Mouse (Mus musculus): ENCODE measurements around the gene Nfkbid. TPM values are rescaled to one million over a fixed set of nuclear protein-coding genes. Genes with fewer than 3 reads are reported as not detected.

Nfkbid gene
- 0.76 and 1.5 TPM in 2 replicates for polyA plus RNA-seq (2015; fragmentation: Nextera tagmentation; extraction: Ambion mirVana)

DNA sequence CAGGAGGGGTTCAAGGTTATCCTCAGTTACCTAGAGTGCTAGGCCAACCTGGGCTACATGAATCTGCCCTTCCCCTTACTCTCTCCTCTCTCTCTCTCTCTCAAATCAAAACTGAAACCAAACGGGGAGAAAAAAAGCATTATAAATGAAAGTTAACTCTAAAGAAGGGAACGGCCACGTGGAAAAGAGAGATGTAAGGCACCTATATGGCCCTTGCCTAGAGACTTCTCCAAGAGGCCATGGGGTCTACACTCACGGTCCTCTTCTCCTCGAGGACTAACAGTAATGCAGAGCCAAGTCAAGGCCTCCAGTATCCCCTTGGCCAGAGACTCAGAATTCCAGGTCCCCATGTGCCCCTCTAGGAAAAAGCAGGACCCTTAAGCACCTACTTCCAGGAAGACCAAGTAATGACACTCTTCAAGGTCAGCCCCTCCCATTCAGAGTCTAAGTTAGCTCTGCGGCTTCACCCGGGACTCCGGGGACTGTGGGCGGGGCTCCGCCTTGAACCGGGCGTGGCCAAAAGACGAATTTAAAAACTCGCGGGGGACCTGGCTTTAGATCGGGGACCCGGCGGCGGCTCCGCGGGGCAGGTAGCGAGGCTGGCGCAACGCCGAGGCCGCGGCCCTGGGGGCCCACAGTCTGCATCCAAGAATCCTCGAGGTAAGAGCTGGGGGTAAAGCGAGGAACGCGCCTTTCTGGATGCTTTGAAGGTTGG, at the start of gene Nfkbid:
Gene Nfkbid (plus strand): TSS at position 558 of the 715 bp plus-strand sequence.
- ATAC-seq (replicated peaks; ENCODE audit: insufficient number of reproducible peaks, insufficient read depth, low FRiP score, low read depth) = peak; percentile 37; the same call in 1 of the 2 replicates
- 9% methylated on average over 31 of the region's 31 CpGs for WGBS
- Histone ChIP-seq H3K27ac (peak within 1 kb of the TSS; percentile 18), H3K4me2 (peak within 1 kb of the TSS; percentile 94), H3K9me3 (replicated peaks) (no peaks in the 10 kb centered on the region), H3K9ac (peak within 1 kb of the TSS; percentile 40), H3K4me3 (peak within 1 kb of the TSS; percentile 62), H3K4me1 (replicated peaks) (peaks cover 18% of the 10 kb centered on the region), H3K27me3 (peaks cover 8% of the 10 kb centered on the region; the same call in 1 of the 2 replicates), H3K36me3 (0 out of 2 replicates have a peak, but pooled peaks cover 4% of the 10 kb centered on the region)

DNA sequence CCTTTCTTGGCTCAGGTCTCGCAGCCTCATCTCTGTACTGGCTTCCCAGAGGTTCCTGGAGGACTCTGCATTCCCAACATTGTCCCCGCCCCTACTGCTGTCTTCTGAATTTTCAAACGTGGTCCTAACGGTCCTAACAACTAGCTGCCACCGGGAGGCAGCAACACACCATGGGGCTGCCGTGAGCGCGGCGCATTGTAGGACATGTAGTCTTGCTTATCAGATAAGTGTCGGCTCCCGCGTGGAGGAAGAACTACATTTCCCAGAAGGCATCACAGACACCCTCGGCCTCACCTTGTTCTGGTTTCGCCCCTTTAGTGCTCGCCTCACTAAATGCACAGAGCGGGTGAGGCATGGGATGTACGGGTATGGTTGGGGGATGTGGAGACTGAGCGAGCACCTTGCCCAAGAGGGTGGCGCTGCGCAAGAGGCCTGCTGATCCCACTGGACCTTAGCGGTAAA, 48.0 kb upstream of the Nfkbid start:
- peak overlapping the region; percentile 80 for H3K4me2 ChIP-seq
- peak overlapping the region; percentile 48; the same call in 1 of the 2 replicates for H3K9ac ChIP-seq
- peak overlapping the region; percentile 56 for H3K4me3 ChIP-seq
- no peaks in the 10 kb centered on the region for H3K9me3 ChIP-seq (replicated peaks)
- ATAC-seq (replicated peaks; ENCODE audit: insufficient number of reproducible peaks, insufficient read depth, low FRiP score, low read depth) = peak; percentile 98
- no peak overlapping the region for H3K27ac ChIP-seq
- WGBS = under 1% methylated on average over 21 of the region's 21 CpGs
- 0 out of 2 replicates have a peak, but pooled peaks cover 3% of the 10 kb centered on the region for H3K4me1 ChIP-seq (replicated peaks)
- H3K27me3 ChIP-seq = no peaks in the 10 kb centered on the region; the same call in 1 of the 2 replicates
- no peaks in the 10 kb centered on the region for H3K36me3 ChIP-seq

DNA sequence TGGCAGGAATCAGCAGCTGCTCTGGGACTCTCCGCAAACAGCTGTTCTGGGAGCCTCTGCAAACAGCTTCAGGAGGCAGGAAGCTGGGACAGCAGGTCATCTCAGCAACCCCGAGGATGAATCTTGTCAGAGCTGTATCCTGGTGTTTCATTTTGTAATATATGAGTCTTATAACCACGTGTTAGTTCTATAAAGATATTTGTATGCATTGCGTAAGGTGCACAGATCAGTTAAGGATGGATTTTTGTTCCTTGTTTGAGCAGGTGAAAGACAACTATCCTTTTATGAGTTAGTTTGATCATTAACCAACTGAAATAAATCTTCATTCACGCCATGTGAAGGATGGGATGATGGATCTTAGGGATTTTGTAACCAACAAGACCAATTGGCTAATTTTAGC, 41.5 kb upstream of the Nfkbid start:
- Histone ChIP-seq H3K9me3 (replicated peaks) (no peaks in the 10 kb centered on the region), H3K4me1 (replicated peaks) (no peaks in the 10 kb centered on the region), H3K27ac (no peak overlapping the region), H3K36me3 (no peaks in the 10 kb centered on the region), H3K9ac (no peak overlapping the region), H3K4me3 (no peak overlapping the region), H3K4me2 (no peak overlapping the region), H3K27me3 (no peaks in the 10 kb centered on the region)
- 51% methylated on average over 5 of the region's 5 CpGs for WGBS
- ATAC-seq (replicated peaks; ENCODE audit: insufficient number of reproducible peaks, insufficient read depth, low FRiP score, low read depth) = no peak

DNA sequence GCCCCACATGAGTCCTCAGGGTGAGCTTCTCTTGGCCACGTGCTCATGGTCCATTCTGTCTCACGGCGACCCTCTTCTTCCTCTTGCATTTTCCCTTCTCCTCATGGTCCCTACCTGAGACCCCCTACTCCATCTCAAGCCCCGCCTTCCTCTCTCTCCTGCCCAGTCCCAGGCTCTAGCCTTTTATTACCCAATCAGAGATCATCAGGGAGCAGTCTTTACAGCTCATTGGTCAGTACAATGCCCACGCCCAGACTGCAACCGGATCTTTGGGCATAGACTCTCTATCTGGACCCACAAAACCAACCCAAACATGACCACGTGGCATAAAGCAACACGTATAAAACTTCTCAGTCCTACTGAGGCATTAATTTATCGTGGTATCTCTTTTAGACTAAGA, 37.4 kb upstream of the Nfkbid start:
- Histone ChIP-seq H3K4me3 (no peak overlapping the region), H3K9me3 (replicated peaks) (no peaks in the 10 kb centered on the region), H3K4me2 (no peak overlapping the region), H3K27ac (no peak overlapping the region), H3K4me1 (replicated peaks) (no peaks in the 10 kb centered on the region), H3K36me3 (no peaks in the 10 kb centered on the region), H3K27me3 (no peaks in the 10 kb centered on the region), H3K9ac (no peak overlapping the region)
- 77% methylated on average over 9 of the region's 9 CpGs for WGBS
- ATAC-seq (replicated peaks; ENCODE audit: insufficient number of reproducible peaks, insufficient read depth, low FRiP score, low read depth) = no peak

DNA sequence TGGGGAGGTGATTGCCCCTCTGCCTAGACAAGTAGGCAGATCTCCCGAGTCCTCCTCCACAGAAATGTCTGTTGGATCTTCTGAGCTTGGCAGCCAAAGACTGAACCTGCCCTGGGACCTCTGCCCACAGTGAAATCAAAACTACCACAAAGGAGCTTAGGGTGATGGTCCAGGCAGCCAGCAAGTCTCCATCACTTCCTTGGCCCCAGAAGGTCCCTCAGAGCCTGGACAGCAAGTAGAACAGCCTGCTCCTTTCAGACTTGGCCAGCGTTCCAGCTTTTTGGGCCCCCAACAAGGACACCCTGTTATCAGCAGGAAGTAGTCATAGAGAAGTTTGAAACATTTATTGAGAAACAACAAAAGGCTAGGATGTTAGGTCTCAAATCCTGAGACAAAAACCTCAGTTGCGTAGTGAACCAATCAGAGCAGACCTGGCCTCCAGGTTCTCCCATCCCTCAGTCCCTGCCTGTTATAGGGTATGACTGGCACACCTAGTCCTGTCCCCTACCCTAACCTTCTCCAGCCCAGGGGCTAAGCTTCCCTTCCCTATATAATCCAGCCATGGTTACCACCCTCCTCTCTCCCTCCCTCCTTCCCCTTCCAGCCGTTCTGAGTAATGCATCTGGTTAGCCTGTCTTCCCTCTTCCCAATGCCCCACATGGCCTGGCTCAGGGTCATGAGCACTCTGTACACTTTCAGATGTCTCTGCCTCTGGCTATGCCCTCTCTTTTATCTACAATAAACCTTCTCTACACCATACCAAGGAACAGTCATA, 28.6 kb upstream of the Nfkbid start:
- no peaks in the 10 kb centered on the region for H3K36me3 ChIP-seq
- ATAC-seq (replicated peaks; ENCODE audit: insufficient number of reproducible peaks, insufficient read depth, low FRiP score, low read depth) = no peak
- H3K4me2 ChIP-seq = no peak overlapping the region
- no peak overlapping the region for H3K4me3 ChIP-seq
- H3K27me3 ChIP-seq = no peaks in the 10 kb centered on the region
- no peaks in the 10 kb centered on the region for H3K9me3 ChIP-seq (replicated peaks)
- WGBS = 65% methylated on average over 4 of the region's 4 CpGs
- H3K9ac ChIP-seq = no peak overlapping the region
- no peaks in the 10 kb centered on the region; the same call in 1 of the 2 replicates for H3K4me1 ChIP-seq (replicated peaks)
- no peak overlapping the region for H3K27ac ChIP-seq

DNA sequence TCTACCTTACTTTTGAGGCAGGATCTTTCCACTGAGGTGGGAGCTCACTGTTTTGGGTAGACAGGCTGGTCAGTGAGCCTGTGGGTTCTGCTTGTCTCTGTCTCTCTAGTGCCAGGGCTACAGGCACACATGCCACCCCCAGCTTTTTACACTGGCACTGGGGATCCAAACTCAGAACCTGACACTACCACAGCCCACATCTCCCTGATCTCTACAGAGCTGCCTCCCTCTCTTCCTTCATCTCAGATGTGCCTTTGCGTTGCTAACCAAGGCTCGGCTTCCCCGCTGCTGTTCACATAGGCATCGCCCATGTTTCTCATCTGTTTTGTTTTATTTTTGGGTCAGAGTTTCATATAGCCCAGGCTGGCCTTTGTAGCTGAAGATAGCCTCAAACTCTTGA, 27.9 kb upstream of the Nfkbid start:
- peak overlapping the region; percentile 24 for H3K27ac ChIP-seq
- no peaks in the 10 kb centered on the region for H3K27me3 ChIP-seq
- no peak overlapping the region for H3K9ac ChIP-seq
- 78% methylated on average over 4 of the region's 4 CpGs for WGBS
- no peaks in the 10 kb centered on the region for H3K9me3 ChIP-seq (replicated peaks)
- ATAC-seq (replicated peaks; ENCODE audit: insufficient number of reproducible peaks, insufficient read depth, low FRiP score, low read depth) = no peak
- no peak overlapping the region for H3K4me3 ChIP-seq
- H3K36me3 ChIP-seq = no peaks in the 10 kb centered on the region
- H3K4me1 ChIP-seq (replicated peaks) = no peaks in the 10 kb centered on the region; the same call in 1 of the 2 replicates
- H3K4me2 ChIP-seq = no peak overlapping the region

DNA sequence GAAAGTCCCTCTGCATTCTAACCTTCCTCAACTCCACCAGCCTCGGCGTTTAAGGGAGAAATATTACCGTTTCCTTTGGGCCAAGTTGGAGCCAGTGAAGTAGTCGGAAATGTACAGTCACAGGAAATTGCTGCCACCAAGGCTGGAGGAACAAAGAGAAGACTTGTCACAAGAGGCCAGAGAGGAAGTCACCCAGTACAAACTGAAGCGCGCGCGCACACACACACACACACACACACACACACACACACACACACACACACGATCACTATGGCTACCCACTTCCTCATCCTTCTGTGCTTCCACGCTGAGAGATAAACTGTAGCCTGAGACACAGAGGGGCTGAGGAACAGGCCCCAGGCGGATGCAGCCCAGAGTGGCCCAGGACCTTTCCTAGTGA, 27.2 kb upstream of the Nfkbid start:
- WGBS = 49% methylated on average over 11 of the region's 11 CpGs
- Histone ChIP-seq H3K4me3 (no peak overlapping the region), H3K27me3 (no peaks in the 10 kb centered on the region), H3K9me3 (replicated peaks) (no peaks in the 10 kb centered on the region), H3K4me1 (replicated peaks) (no peaks in the 10 kb centered on the region; the same call in 1 of the 2 replicates), H3K36me3 (no peaks in the 10 kb centered on the region), H3K27ac (peak overlapping the region; percentile 42), H3K4me2 (no peak overlapping the region), H3K9ac (no peak overlapping the region)
- peak; percentile 47; the same call in 1 of the 2 replicates for ATAC-seq (replicated peaks; ENCODE audit: insufficient number of reproducible peaks, insufficient read depth, low FRiP score, low read depth)

DNA sequence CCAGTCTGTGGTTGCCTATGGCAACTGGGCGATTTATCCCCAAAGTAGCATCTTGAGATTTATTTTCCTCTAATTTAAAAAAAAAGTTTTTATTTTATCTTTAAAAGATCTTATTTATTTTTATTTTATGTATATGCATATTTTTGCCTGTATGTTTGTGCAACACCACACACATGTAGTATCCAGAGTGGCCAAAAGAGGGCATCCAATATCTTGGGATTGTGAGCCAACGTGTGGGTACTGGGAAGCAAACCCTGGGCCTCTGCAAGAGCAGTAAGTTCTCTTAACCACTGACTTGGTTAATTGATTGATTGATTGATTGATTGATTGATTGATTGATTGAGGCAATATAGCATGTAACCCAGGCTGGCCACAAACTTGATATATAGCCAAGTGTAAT, 26.7 kb upstream of the Nfkbid start:
- Histone ChIP-seq H3K4me1 (replicated peaks) (no peaks in the 10 kb centered on the region; the same call in 1 of the 2 replicates), H3K27ac (0 out of 2 replicates have a peak overlapping the region, but pooled peaks have one; percentile 42), H3K36me3 (no peaks in the 10 kb centered on the region), H3K4me2 (no peak overlapping the region), H3K27me3 (no peaks in the 10 kb centered on the region), H3K9me3 (replicated peaks) (no peaks in the 10 kb centered on the region), H3K9ac (no peak overlapping the region), H3K4me3 (no peak overlapping the region)
- no peak for ATAC-seq (replicated peaks; ENCODE audit: insufficient number of reproducible peaks, insufficient read depth, low FRiP score, low read depth)
- WGBS = 35% methylated on average over 2 of the region's 2 CpGs

DNA sequence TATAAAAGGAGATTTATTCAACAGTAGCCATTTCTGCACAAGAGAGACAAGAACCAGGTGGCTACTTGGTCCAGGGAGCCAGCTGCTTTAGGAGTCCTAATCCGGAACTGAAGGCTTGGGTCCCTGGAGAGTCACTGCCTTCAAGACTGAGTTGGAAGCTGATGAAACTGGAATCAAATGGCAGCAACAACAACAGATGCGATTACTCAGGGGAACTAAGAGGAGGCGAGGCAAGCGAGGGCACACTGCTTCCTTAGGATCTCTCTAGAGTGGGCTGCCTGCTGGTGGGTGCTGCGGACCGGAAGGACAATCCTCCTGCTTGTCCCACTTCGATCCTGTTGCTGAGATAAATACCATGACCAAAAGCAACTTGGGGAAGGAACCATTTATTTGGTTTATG, 21.9 kb upstream of the Nfkbid start:
- 52% methylated on average over 7 of the region's 7 CpGs for WGBS
- H3K4me2 ChIP-seq = no peak overlapping the region
- H3K4me3 ChIP-seq = no peak overlapping the region
- no peak overlapping the region for H3K27ac ChIP-seq
- no peaks in the 10 kb centered on the region for H3K9me3 ChIP-seq (replicated peaks)
- no peaks in the 10 kb centered on the region for H3K36me3 ChIP-seq
- H3K4me1 ChIP-seq (replicated peaks) = no peaks in the 10 kb centered on the region
- H3K9ac ChIP-seq = no peak overlapping the region
- no peak for ATAC-seq (replicated peaks; ENCODE audit: insufficient number of reproducible peaks, insufficient read depth, low FRiP score, low read depth)
- no peaks in the 10 kb centered on the region for H3K27me3 ChIP-seq

DNA sequence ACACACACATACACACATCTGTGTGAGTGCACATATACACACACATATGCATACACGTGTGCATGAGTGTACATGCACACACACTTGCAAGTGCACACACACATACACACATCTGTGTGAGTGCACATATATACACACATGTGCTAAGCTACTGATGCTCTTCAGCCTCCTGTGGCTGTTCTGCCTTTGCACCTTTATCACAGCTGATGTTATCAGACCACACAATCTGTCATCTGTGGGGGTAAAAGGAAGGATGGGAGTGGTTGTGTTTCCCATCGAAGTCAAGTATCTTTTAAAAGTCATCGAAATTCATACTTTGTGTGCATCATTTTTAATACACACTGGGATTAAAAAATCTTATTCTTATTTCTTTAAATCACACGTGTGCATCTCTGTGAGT, 19.2 kb upstream of the Nfkbid start:
- no peak overlapping the region for H3K4me3 ChIP-seq
- H3K4me1 ChIP-seq (replicated peaks) = no peaks in the 10 kb centered on the region
- WGBS = 62% methylated on average over 4 of the region's 4 CpGs
- H3K9me3 ChIP-seq (replicated peaks) = no peaks in the 10 kb centered on the region
- H3K9ac ChIP-seq = no peak overlapping the region
- H3K36me3 ChIP-seq = no peaks in the 10 kb centered on the region
- no peak overlapping the region for H3K27ac ChIP-seq
- H3K4me2 ChIP-seq = no peak overlapping the region
- no peaks in the 10 kb centered on the region for H3K27me3 ChIP-seq
- no peak for ATAC-seq (replicated peaks; ENCODE audit: insufficient number of reproducible peaks, insufficient read depth, low FRiP score, low read depth)

DNA sequence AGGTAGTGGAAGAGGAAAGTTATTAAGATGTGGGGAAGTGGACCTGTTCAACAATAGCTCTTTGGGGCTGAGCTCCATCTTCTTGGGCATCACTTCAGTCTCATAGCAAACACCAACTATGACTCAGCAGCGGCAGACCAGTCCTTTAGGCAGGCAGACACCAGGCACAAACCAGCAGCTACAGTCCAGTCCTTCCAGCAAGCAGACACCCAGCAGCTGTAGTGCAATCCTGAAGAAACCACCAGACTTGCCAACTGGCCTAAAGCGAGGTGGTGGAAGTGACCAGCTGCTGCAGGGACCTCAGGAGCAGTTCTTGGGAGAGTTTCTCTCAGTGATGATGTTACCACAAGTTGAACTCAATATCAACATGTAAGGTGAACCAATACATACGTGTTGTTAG, 12.9 kb upstream of the Nfkbid start:
- 76% methylated on average over 3 of the region's 3 CpGs for WGBS
- no peak for ATAC-seq (replicated peaks; ENCODE audit: insufficient number of reproducible peaks, insufficient read depth, low FRiP score, low read depth)
- Histone ChIP-seq H3K9me3 (replicated peaks) (no peaks in the 10 kb centered on the region), H3K9ac (no peak overlapping the region), H3K4me1 (replicated peaks) (no peaks in the 10 kb centered on the region), H3K4me3 (no peak overlapping the region), H3K36me3 (no peaks in the 10 kb centered on the region), H3K27me3 (no peaks in the 10 kb centered on the region), H3K27ac (no peak overlapping the region), H3K4me2 (no peak overlapping the region)
